Mouse (Mus musculus) stomach, postnatal 0 days (tissue): ENCODE measurements at regions not wholly inside any gene's neighbourhood (a gene's known extent, or its start where the extent isn't known, plus 50 kb on each side); places are given as distances from the start of the nearest gene placed in this dataset.

Source experiments
- CTCF ChIP-seq: IDR thresholded peaks from 2 replicates; pipeline ENCODE4 v1.5.1; 2016; ENCODE audit warnings: antibody characterized with exemption, low read depth, mild to moderate bottlenecking, moderate library complexity
- EP300 ChIP-seq: optimal IDR thresholded peaks from 2 replicates; pipeline ENCODE3; 2016; ENCODE audit warnings: antibody characterized with exemption

GRCm38 (mm10) chr9:11729732-11730131 is 825.2 kb upstream of the Cntn5 start:
- TF ChIP-seq CTCF, result no peak
- TF ChIP-seq EP300, result no peak
